Mouse (Mus musculus): ENCODE data around the gene Palm. TPM values are rescaled to one million over a fixed set of nuclear protein-coding genes. Genes with fewer than 3 reads are reported as not detected.

Palm gene
- polyA plus RNA-seq, 1 experiment from 2014 or later = 270 TPM

Small RNA genes within 50 kb of the gene (microRNA-seq; reads per million reads assigned to microRNA genes)
- not detected for gene Mir6910

Other genes starting within 250 kb of the Palm start
- gene Mier2, start 238.4 kb upstream of the Palm start, polyA plus RNA-seq (2014; fragmentation: Nextera tagmentation; extraction: Ambion mirVana) = 48.8 and 64.3 TPM in 2 replicates
- gene Theg, start 206.2 kb upstream of the Palm start, polyA plus RNA-seq (2014; fragmentation: Nextera tagmentation; extraction: Ambion mirVana) = not detected in 2 replicates
- 0.84 and 1.4 TPM in 2 replicates for gene C2cd4c, start 179.5 kb upstream of the Palm start, polyA plus RNA-seq (2014; fragmentation: Nextera tagmentation; extraction: Ambion mirVana)
- gene Shc2, start 155.7 kb upstream of the Palm start, polyA plus RNA-seq (2014; fragmentation: Nextera tagmentation; extraction: Ambion mirVana) = 17.2 and 21.6 TPM in 2 replicates
- 0.17 and 0.40 TPM in 2 replicates for gene Odf3l2, start 147.8 kb upstream of the Palm start, polyA plus RNA-seq (2014; fragmentation: Nextera tagmentation; extraction: Ambion mirVana)
- gene Madcam1, start 129.0 kb upstream of the Palm start, polyA plus RNA-seq (2014; fragmentation: Nextera tagmentation; extraction: Ambion mirVana) = 0.31 and 1.00 TPM in 2 replicates
- 94.4 and 110 TPM in 2 replicates for gene Tpgs1, start 124.2 kb upstream of the Palm start, polyA plus RNA-seq (2014; fragmentation: Nextera tagmentation; extraction: Ambion mirVana)
- gene Cdc34, start 111.4 kb upstream of the Palm start, polyA plus RNA-seq (2014; fragmentation: Nextera tagmentation; extraction: Ambion mirVana) = 80.4 and 94.9 TPM in 2 replicates
- gene Gzmm, start 104.6 kb upstream of the Palm start, polyA plus RNA-seq (2014; fragmentation: Nextera tagmentation; extraction: Ambion mirVana) = 1.1 and 1.5 TPM in 2 replicates
- gene Bsg, start 89.1 kb upstream of the Palm start, polyA plus RNA-seq (2014; fragmentation: Nextera tagmentation; extraction: Ambion mirVana) = 680 and 689 TPM in 2 replicates
- 0.89 and 1.9 TPM in 2 replicates for gene Hcn2, start 76.9 kb upstream of the Palm start, polyA plus RNA-seq (2014; fragmentation: Nextera tagmentation; extraction: Ambion mirVana)
- 35.9 and 39.8 TPM in 2 replicates for gene Polrmt, start 47.0 kb upstream of the Palm start, polyA plus RNA-seq (2014; fragmentation: Nextera tagmentation; extraction: Ambion mirVana)
- gene Fgf22, start 38.5 kb upstream of the Palm start, polyA plus RNA-seq (2014; fragmentation: Nextera tagmentation; extraction: Ambion mirVana) = 0.87 and 1.0 TPM in 2 replicates
- 92.8 and 94.6 TPM in 2 replicates for gene Rnf126, start 26.6 kb upstream of the Palm start, polyA plus RNA-seq (2014; fragmentation: Nextera tagmentation; extraction: Ambion mirVana)
- gene Fstl3, start 16.3 kb upstream of the Palm start, polyA plus RNA-seq (2014; fragmentation: Nextera tagmentation; extraction: Ambion mirVana) = 0.80 and 1.5 TPM in 2 replicates
- gene Prss57, start 2.6 kb upstream of the Palm start, polyA plus RNA-seq (2014; fragmentation: Nextera tagmentation; extraction: Ambion mirVana) = 0.30 TPM in 1 of 2 replicates, not detected in the other
- gene Misp, start 27.4 kb downstream of the Palm start, polyA plus RNA-seq (2014; fragmentation: Nextera tagmentation; extraction: Ambion mirVana) = 0.45 and 1.5 TPM in 2 replicates
- gene Ptbp1, start 60.9 kb downstream of the Palm start, polyA plus RNA-seq (2014; fragmentation: Nextera tagmentation; extraction: Ambion mirVana) = 47.5 and 74.0 TPM in 2 replicates
- 14.9 and 16.7 TPM in 2 replicates for gene Prtn3, start 80.9 kb downstream of the Palm start, polyA plus RNA-seq (2014; fragmentation: Nextera tagmentation; extraction: Ambion mirVana)
- 342 and 375 TPM in 2 replicates for gene Plppr3, start 81.1 kb downstream of the Palm start, polyA plus RNA-seq (2014; fragmentation: Nextera tagmentation; extraction: Ambion mirVana)
- not detected in 2 replicates for gene Elane, start 92.7 kb downstream of the Palm start, polyA plus RNA-seq (2014; fragmentation: Nextera tagmentation; extraction: Ambion mirVana)
- gene Cfd, start 97.3 kb downstream of the Palm start, polyA plus RNA-seq (2014; fragmentation: Nextera tagmentation; extraction: Ambion mirVana) = not detected in 2 replicates
- gene Med16, start 115.4 kb downstream of the Palm start, polyA plus RNA-seq (2014; fragmentation: Nextera tagmentation; extraction: Ambion mirVana) = 57.2 and 58.8 TPM in 2 replicates
- gene Gm26602, start 117.3 kb downstream of the Palm start, polyA plus RNA-seq (2014; fragmentation: Nextera tagmentation; extraction: Ambion mirVana) = 3.5 and 8.6 TPM in 2 replicates
- gene Kiss1r, start 123.4 kb downstream of the Palm start, polyA plus RNA-seq (2014; fragmentation: Nextera tagmentation; extraction: Ambion mirVana) = 2.4 and 2.9 TPM in 2 replicates
- gene R3hdm4, start 127.6 kb downstream of the Palm start, polyA plus RNA-seq (2014; fragmentation: Nextera tagmentation; extraction: Ambion mirVana) = 220 and 229 TPM in 2 replicates
- 2.4 and 4.0 TPM in 2 replicates for gene Arid3a, start 133.5 kb downstream of the Palm start, polyA plus RNA-seq (2014; fragmentation: Nextera tagmentation; extraction: Ambion mirVana)
- 89.6 and 117 TPM in 2 replicates for gene Wdr18, start 166.6 kb downstream of the Palm start, polyA plus RNA-seq (2014; fragmentation: Nextera tagmentation; extraction: Ambion mirVana)
- 0.39 and 0.53 TPM in 2 replicates for gene Grin3b, start 177.1 kb downstream of the Palm start, polyA plus RNA-seq (2014; fragmentation: Nextera tagmentation; extraction: Ambion mirVana)
- gene Tmem259, start 190.8 kb downstream of the Palm start, polyA plus RNA-seq (2014; fragmentation: Nextera tagmentation; extraction: Ambion mirVana) = 20.7 and 28.4 TPM in 2 replicates
- gene Cnn2, start 195.0 kb downstream of the Palm start, polyA plus RNA-seq (2014; fragmentation: Nextera tagmentation; extraction: Ambion mirVana) = 10.9 and 35.0 TPM in 2 replicates
- gene Abca7, start 202.9 kb downstream of the Palm start, polyA plus RNA-seq (2014; fragmentation: Nextera tagmentation; extraction: Ambion mirVana) = 3.7 and 4.1 TPM in 2 replicates
- gene Arhgap45, start 223.1 kb downstream of the Palm start, polyA plus RNA-seq (2014; fragmentation: Nextera tagmentation; extraction: Ambion mirVana) = 0.39 and 1.4 TPM in 2 replicates
- gene Polr2e, start 246.2 kb downstream of the Palm start, polyA plus RNA-seq (2014; fragmentation: Nextera tagmentation; extraction: Ambion mirVana) = 157 and 167 TPM in 2 replicates

Measured in midbrain, embryonic 14.5 days (tissue).